In the genomic region with DNA sequence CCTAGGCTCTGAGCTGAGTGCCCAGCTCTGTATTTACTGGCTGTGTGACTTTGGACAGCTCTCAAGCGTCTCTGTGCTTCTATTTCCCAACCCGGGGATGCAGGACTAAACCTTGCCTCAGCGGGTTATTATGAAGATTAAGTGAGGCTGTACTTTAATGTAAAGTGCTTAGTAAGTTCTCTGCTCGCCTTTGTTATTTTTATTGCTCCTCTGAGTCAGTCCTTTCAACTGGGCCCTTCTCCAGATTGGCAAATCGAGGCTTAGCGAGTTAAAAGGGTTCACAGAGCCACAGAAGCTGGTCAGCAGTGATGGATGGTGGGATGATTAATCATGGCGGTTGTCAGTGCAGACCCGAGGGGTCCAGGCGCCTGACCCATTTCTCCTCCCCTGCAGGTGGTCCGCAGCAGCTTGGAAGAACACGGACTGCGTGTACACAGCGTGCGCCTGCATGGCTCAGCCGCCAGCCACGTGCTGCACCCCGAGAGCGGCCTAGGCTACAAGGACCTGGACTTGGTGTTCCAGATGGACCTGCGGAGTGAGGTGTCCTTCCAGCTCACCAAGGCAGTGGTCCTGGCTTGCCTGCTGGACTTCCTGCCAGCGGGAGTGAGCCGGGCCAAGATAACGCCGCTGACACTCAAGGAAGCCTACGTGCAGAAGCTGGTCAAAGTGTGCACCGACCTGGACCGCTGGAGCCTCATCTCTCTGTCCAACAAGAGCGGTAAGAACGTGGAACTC, we compare ENCODE assay signal across 16 mouse cellular contexts. TPM values are rescaled to one million over a fixed set of nuclear protein-coding genes. Genes with fewer than 3 reads are reported as not detected.
"Had no signal": no experiment of that assay in that cellular context is flagged by ENCODE, and none has a peak within 500 bp of the region (broad histone marks: within the 10 kb centered on the region; RNA-seq: fewer than 3 reads in every experiment).

No protein-coding gene starts in this region.

- H3K36me3 ChIP-seq: limb, embryonic 12.5 days; midbrain, embryonic 10.5 days; neural tube, embryonic 15.5 days had no signal

- H3K27ac ChIP-seq: layer of hippocampus, adult 2 months; limb, embryonic 12.5 days; liver, embryonic 14.5 days; midbrain, embryonic 10.5 days; neural tube, embryonic 15.5 days had no signal

- H3K9me3 ChIP-seq: limb, embryonic 12.5 days; midbrain, embryonic 10.5 days; neural tube, embryonic 15.5 days had no signal

- H3K4me3 ChIP-seq: layer of hippocampus, adult 2 months; limb, embryonic 12.5 days; midbrain, embryonic 10.5 days; myocyte; neural tube, embryonic 15.5 days had no signal

- H3K9ac ChIP-seq: limb, embryonic 12.5 days; liver, embryonic 14.5 days; neural tube, embryonic 15.5 days had no signal

- DNase-seq: kidney, postnatal 4 days; liver; lung, adult 18-20 months; lung, postnatal 36 days; midbrain, embryonic 14.5 days; right cerebral cortex, adult 18-20 months; right cerebral cortex, postnatal 25 days; thymus, postnatal 4 days had no signal

RNA-seq across cellular contexts. Expression of a gene that starts 5.9 kb away (rescaled TPM):
- total RNA-seq: layer of hippocampus, adult 2 months; left cerebral cortex, postnatal 36 days; megakaryocyte progenitor cell, adult 5-6 weeks had no signal

RNA-seq across cellular contexts. Expression of a gene that starts 12.5 kb away (rescaled TPM):
- total RNA-seq: megakaryocyte progenitor cell, adult 5-6 weeks had no signal

RNA-seq across cellular contexts. Expression of a gene that starts 32.9 kb away (rescaled TPM):
- total RNA-seq: left cerebral cortex, postnatal 36 days; megakaryocyte progenitor cell, adult 5-6 weeks had no signal
